Mouse (Mus musculus): ENCODE results near the gene Zdhhc7.

- TF ChIP-seq POLR2A (IDR thresholded peaks at IDR 0.05; ENCODE audit: extremely low read depth, insufficient read depth, low read length) = no peak
- TF ChIP-seq CTCF (IDR thresholded peaks at IDR 0.05; ENCODE audit: extremely low read depth, insufficient read depth, low read length) = no peak
These were observed 13.1 kb upstream of the Zdhhc7 start for GRCm38 (mm10) chr8:120114315-120114841.
